In genomic region chr17:78236126-78236525, GRCm38 (mm10) we compare ENCODE assay signal across 13 mouse cellular contexts.
"Had no signal": no experiment of that assay in that cellular context is flagged by ENCODE, and none has a peak within 500 bp of the region (broad histone marks: within the 10 kb centered on the region; RNA-seq: fewer than 3 reads in every experiment).

No protein-coding gene starts in this region.

- H3K4me1 ChIP-seq: stomach, embryonic 15.5 days had no signal

- H3K9ac ChIP-seq: limb, embryonic 13.5 days; midbrain, embryonic 13.5 days; stomach, embryonic 15.5 days had no signal

- ATAC-seq: intestine, embryonic 16.5 days; midbrain, embryonic 13.5 days had no signal

- H3K36me3 ChIP-seq: stomach, embryonic 15.5 days had no signal

- H3K4me3 ChIP-seq: layer of hippocampus, adult 2 months; limb, embryonic 13.5 days; midbrain, embryonic 13.5 days; stomach, embryonic 15.5 days had no signal

- H3K4me2 ChIP-seq: limb, embryonic 13.5 days; midbrain, embryonic 13.5 days; stomach, embryonic 15.5 days had no signal

- DNase-seq: kidney, adult 9 months; kidney, postnatal 4 days; left cerebral cortex, postnatal 4 days; lung, adult 18-20 months; right cerebral cortex, postnatal 14 days; thymus, adult 2 months; thymus, postnatal 25 days had no signal

- H3K27me3 ChIP-seq: limb, embryonic 13.5 days; midbrain, embryonic 13.5 days; stomach, embryonic 15.5 days had no signal

- H3K9me3 ChIP-seq: limb, embryonic 13.5 days; midbrain, embryonic 13.5 days; stomach, embryonic 15.5 days had no signal

- H3K27ac ChIP-seq: kidney, postnatal 0 days; layer of hippocampus, adult 2 months; limb, embryonic 13.5 days; midbrain, embryonic 13.5 days; stomach, embryonic 15.5 days had no signal
